Mouse (Mus musculus): ENCODE measurements around the gene Ifne.
"Not testable (repeated sequence)": the region's sequence is repeated elsewhere in the genome, so short reads cannot be mapped to it uniquely, and the experiment has no call there.

Gene Ifne

GRCm38 (mm10) chr4:88867926-88868911, 11.8 kb downstream of the Ifne start:
- no peak for DNase-seq (ENCODE audit: low read depth, low spot score)

DNA sequence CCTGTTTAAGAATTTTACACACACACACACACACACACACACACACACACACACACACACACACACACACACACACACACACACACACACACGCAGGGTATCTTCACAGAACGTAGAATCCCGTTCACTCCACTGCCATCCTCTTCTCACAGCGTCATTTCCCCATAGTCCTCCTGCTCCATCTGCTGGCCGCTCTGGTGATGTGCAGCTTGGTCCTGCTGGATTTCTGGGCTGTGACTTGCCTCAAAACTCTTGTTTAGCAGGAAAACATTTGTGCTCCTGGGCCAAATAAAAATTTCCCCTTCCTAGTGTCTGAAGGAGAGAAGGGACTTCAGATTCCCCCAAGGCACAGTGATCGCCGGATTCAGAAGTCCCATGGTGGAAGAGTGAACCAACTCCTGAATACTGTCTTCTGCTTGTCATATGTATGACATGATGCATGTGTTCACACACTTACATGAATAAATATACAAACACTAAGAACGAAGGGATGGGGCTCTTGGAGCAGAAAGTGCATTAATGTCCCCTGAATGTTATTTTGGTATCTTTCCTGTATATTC, 12.6 kb downstream of the Ifne start:
- peak; percentile 34 for DNase-seq (ENCODE audit: low read depth, low spot score)

- no peak for DNase-seq (ENCODE audit: low read depth, low spot score)
These were observed 14.9 kb downstream of the Ifne start for GRCm38 (mm10) chr4:88865011-88865569.

DNA sequence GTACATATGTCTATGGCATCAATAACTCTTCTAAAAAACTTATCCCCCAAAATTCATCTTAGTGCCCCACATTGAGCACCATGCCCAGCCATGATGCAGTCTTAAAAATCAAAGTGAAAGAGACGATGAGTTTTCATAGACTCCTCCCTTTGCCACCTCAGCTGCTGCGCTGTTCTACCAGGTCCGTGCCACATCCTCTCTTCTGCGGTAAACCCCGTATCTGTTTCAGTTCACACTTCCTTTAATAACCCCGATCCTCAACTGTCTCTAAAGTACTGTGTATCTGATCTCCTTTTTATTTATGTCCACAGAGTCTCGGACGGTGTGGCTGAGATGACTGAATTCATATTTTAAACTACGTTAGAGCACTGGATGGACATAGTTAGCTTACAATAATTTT, 15.4 kb downstream of the Ifne start:
- no peak for DNase-seq (ENCODE audit: low read depth, low spot score)

- no peak for DNase-seq (ENCODE audit: low read depth, low spot score)
These were observed 16.7 kb downstream of the Ifne start for GRCm38 (mm10) chr4:88863309-88863708.

- DNase-seq (ENCODE audit: low read depth, low spot score) = no peak
These were observed 20.8 kb downstream of the Ifne start for GRCm38 (mm10) chr4:88859214-88859613.

DNA sequence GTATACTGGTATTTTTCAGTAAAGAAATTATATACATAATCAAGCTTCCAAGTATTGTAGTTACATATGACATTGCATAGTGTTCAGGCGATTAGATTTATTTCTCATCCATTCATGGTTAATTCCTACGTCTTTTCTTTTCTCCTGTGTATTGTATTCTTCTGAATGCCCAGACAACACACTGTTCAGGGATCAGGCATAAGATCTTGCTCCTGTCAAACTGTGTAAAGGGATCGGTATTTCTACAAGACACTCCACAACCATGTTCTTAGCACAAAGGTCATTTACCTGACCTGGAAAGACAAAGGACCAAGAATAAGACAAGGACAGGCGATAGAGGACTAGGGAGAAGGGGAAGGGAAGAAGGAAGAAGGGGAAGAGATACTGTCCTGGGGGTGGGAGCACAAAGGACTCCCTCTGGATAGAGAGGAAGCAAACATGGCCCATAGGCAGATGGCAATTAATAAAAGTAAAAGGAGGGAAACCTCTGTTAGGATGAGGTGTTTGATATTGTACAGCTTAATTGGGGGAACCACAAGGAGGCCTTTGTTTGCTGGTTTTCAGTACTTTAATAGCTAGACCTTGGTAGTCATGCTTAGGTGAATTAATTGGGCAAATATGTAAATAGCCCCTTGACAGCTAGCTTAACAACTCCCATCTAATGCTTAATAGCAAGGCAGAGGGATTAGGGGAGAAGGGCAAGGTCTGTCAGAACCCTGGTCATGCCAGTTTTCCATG, 28.8 kb downstream of the Ifne start:
- DNase-seq (ENCODE audit: low read depth, low spot score) = no peak

- DNase-seq (ENCODE audit: low read depth, low spot score) = no peak
These were observed 30.3 kb downstream of the Ifne start, which contains the start of gene Ifna1 for GRCm38 (mm10) chr4:88849698-88850097. TSS of gene Ifna1 (plus strand) at chr4:88850087.

DNA sequence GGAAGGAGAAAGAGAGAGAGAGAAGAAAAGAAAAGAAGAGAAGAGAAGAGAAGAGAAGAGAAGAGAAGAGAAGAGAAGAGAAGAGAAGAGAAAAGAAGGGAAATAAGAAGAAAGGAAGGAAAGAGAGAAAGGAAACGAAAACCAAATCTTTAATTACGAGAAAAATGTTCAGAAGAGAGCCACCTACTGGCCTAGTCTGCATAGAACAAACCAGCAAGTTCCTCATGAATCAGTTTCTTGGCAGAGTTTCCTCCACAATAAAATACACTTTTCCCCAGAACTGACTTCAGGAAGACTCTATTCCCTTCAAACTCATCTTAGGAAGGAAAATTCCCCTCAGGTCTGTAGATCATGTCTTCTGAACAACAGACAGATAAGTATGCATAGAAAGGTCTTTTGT, 34.7 kb downstream of the Ifne start:
- no peak for DNase-seq (ENCODE audit: low read depth, low spot score)

- DNase-seq (ENCODE audit: low read depth, low spot score) = no peak
These were observed 38.5 kb downstream of the Ifne start, which contains the start of gene Ifna4 for GRCm38 (mm10) chr4:88841438-88841911. TSS of gene Ifna4 (plus strand) at chr4:88841861.

GRCm38 (mm10) chr4:88840058-88840457, 39.9 kb downstream of the Ifne start:
- no peak for DNase-seq (ENCODE audit: low read depth, low spot score)

DNA sequence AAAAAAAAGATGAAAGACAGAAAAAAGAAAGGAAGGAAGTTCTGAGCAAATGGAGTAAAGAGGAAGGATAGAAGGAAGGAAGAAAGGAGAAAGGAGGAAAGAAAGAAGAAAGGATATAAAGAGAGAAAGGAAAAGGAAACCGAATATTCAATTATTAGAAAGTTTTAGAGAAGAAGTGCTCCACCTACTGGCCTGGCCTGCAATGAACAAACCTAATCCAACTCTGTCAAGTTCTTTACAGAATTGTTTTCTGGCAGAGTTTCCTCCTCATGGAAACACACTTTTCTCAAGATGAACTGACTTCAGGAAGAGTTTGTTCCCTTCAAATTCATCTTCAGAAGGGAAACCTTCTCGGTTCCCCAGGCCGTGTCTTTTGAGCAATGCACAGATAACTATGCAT, 41.2 kb downstream of the Ifne start:
- DNase-seq (ENCODE audit: low read depth, low spot score) = no peak

DNA sequence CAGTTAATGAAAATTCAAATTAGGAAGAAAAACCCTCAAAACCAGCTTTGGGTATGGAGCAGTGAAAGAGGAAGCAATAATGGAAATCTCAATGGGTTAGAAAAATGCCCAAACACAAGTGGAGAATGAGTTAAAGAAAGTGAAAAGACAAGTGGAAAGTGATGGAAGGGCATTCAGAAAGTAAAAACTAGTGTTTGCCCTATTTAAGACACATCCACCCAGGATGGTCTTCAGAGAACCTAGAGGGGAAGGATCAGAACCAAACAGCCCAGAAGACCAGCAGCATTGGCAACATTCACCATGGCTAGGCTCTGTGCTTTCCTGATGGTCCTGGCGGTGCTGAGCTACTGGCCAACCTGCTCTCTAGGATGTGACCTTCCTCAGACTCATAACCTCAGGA, 44.8 kb downstream of the Ifne start, which contains the start of gene Ifna5:
Ifna5 (plus strand) TSS at position 301 of the 400 bp plus-strand sequence.
- DNase-seq (ENCODE audit: low read depth, low spot score) = not testable (repeated sequence)

DNA sequence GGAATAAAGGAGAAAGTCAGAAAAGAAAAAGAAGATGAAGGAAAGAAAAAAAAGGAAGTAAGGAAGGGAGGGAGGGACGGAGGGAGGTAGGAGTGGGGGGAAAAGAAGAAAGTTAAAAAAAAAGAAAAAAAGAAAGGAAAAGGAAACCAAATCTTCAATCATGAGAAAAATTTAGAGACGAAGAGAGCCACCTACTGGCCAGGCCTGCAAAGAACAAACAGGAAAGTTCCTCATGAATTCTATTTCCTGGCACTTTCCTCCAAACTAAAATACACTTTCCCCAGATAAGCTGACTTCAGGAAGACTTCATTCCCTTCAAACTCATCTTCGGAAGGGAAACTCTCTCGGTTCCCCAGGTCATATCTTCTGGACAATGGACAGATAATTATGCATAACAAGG, 49.5 kb downstream of the Ifne start:
- no peak for DNase-seq (ENCODE audit: low read depth, low spot score)

All from WW6 (cell line).